Mouse (Mus musculus) megakaryocyte, adult 5-6 weeks (primary cell): ENCODE results near the gene Itm2b. TPM values are rescaled to one million over a fixed set of nuclear protein-coding genes. Genes with fewer than 3 reads are reported as not detected.

Experiments
- ATAC-seq: 2 replicates; pipeline ENCODE4 v1.8.0; 2016; ENCODE audit warnings: mild to moderate bottlenecking, inconsistent platforms; ENCODE audit not compliant: poor library complexity, severe bottlenecking
- total RNA-seq, 2 experiments: library from RNA; stranded (forward) in 1 of 2; stranded (reverse) in 1 of 2; fragments of 153-499, 151-499 nt in 1 of 2; fragments of 221-1000, 200-1000 nt in 1 of 2; gene quantifications; 2 replicates each; pipeline versions ENCODE4 v1.2.3 to v1.2.4; 2015 to 2017

Gene Itm2b
- total RNA-seq, 2 experiments from 2014 or later: 1,925 to 2,200 TPM

GRCm38 (mm10) chr14:73325456-73326381, 59.4 kb downstream of the Itm2b start, which contains the start of gene Rb1:
TSS of gene Rb1 (minus strand) at chr14:73325822.
- ATAC-seq: peak; percentile 77

GRCm38 (mm10) chr14:73324634-73325455, 60.2 kb downstream of the Itm2b start:
- peak; percentile 58 for ATAC-seq

GRCm38 (mm10) chr14:73323965-73324364, 61.1 kb downstream of the Itm2b start:
- ATAC-seq: no peak

GRCm38 (mm10) chr14:73322142-73322541, 62.9 kb downstream of the Itm2b start:
- ATAC-seq: no peak

GRCm38 (mm10) chr14:73316933-73317332, 68.2 kb downstream of the Itm2b start:
- ATAC-seq: no peak

GRCm38 (mm10) chr14:73313864-73314263, 71.2 kb downstream of the Itm2b start:
- no peak for ATAC-seq

- no peak for ATAC-seq
These were observed 71.7 kb downstream of the Itm2b start for GRCm38 (mm10) chr14:73313396-73313795.

GRCm38 (mm10) chr14:73312909-73313308, 72.2 kb downstream of the Itm2b start:
- ATAC-seq: no peak

Other genes starting within 250 kb of the Itm2b start
- 31.5 and 34.3 TPM in 2 replicates for gene Lpar6, start 147.4 kb downstream of the Itm2b start, total RNA-seq (2015)
- 28.0 and 29.7 TPM in 2 replicates for gene Lpar6, start 147.4 kb downstream of the Itm2b start, total RNA-seq (2017)
- 108 and 126 TPM in 2 replicates for gene Rb1, start 59.5 kb downstream of the Itm2b start, total RNA-seq (2015)
- 43.9 and 56.8 TPM in 2 replicates for gene Rb1, start 59.5 kb downstream of the Itm2b start, total RNA-seq (2017)
- gene Med4, start 124.7 kb upstream of the Itm2b start, total RNA-seq (2015): 29.7 and 32.8 TPM in 2 replicates
- gene Med4, start 124.7 kb upstream of the Itm2b start, total RNA-seq (2017): 51.0 and 51.3 TPM in 2 replicates
- gene Sucla2, start 140.0 kb upstream of the Itm2b start, total RNA-seq (2015): 57.8 and 64.9 TPM in 2 replicates
- gene Sucla2, start 140.0 kb upstream of the Itm2b start, total RNA-seq (2017): 105 and 109 TPM in 2 replicates
- gene Nudt15, start 163.0 kb upstream of the Itm2b start, total RNA-seq (2015): 2.8 and 4.6 TPM in 2 replicates
- 1.9 and 3.2 TPM in 2 replicates for gene Nudt15, start 163.0 kb upstream of the Itm2b start, total RNA-seq (2017)